Mouse (Mus musculus) G1E (cell line): ENCODE measurements at regions not wholly inside any gene's neighbourhood (a gene's known extent, or its start where the extent isn't known, plus 50 kb on each side); places are given as distances from the start of the nearest gene placed in this dataset.

Source experiments
- CTCF ChIP-seq: IDR thresholded peaks from 2 replicates; pipeline ENCODE4 v1.5.1; 2012; ENCODE audit warnings: low read depth, low read length, inconsistent platforms, mixed read lengths
- GATA1 ChIP-seq: IDR thresholded peaks from 2 replicates; pipeline ENCODE4 v1.6.1; 2012; ENCODE audit warnings: borderline replicate concordance, low read length, inconsistent platforms, mixed read lengths
- TAL1 ChIP-seq: conservative IDR thresholded peaks from 2 replicates; pipeline ENCODE4 v1.6.1; 2012; ENCODE audit warnings: low read depth, low read length, inconsistent platforms, mixed read lengths

DNA sequence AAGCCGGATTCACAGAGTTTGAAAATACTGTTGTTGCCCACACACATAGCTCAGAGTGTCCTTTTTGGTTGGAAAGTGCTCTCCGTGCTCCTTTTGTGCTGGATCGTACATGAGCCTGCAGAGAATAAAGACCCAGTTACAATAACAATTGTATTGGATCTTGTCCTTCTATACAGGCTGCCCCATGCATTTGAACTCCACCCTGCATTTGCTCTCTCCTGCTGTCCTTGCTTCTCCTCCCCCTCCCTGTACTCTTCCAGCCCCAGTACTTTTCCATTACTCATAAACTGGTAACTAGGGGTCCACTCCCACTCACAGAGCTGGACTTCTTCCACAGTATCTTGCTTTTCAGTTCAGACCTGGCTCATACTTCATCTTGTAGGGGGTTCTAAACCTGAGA lies 86.5 kb upstream of the Chmp2b start:
- TF ChIP-seq CTCF: no peak
- TF ChIP-seq GATA1: no peak
- no peak for TF ChIP-seq TAL1
